In the genomic region with DNA sequence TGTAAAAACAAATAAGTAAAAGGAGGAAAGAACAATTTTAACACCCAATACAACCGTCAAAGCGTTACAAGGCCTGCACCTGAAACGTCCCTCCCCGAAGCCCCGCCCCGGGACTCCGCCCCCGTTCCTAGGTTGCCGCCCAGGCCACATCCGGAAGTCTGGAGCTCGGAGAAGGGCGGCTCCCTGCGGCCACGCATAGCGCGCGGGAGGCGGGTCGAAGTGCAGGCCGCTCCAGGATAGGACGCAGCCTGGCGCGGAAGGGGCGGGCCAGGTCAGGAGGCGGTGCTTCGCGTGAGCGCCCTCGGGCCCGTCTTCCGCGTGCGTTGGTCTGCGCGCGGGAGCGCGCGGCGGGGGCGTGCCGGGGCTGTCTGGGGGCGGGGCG, we compare ENCODE assay signal across 8 mouse cellular contexts. TPM values are rescaled to one million over a fixed set of nuclear protein-coding genes. Genes with fewer than 3 reads are reported as not detected.
DNase-seq lines count a peak whose midpoint lies in the region; ATAC-seq lines count a peak whose summit lies in the region.

No protein-coding gene starts in this region.

- peaks cover 44% of the 10 kb centered on the region for H3K79me2 ChIP-seq in macrophage (ENCODE audit: inconsistent target)

- H3K4me1 ChIP-seq in hindbrain, embryonic 16.5 days (ENCODE audit: control insufficient read depth, insufficient read depth, low read depth, low read length) = peaks cover 12% of the 10 kb centered on the region

- no peaks in the 10 kb centered on the region for H3K27me3 ChIP-seq in hindbrain, embryonic 16.5 days (replicated peaks; ENCODE audit: control insufficient read depth, insufficient read depth, low read length)

- peak overlapping the region; percentile 92 for H3K27ac ChIP-seq in hindbrain, embryonic 16.5 days (ENCODE audit: low read depth, low read length)
- no peak overlapping the region for H3K27ac ChIP-seq in macrophage

- peak; percentile 99 for ATAC-seq in hindbrain, embryonic 16.5 days

- peak overlapping the region; percentile 96 for H3K4me3 ChIP-seq in hindbrain, embryonic 16.5 days (ENCODE audit: low read length)
- peak overlapping the region; percentile 20 for H3K4me3 ChIP-seq in macrophage (ENCODE audit: inconsistent target)

- H3K4me2 ChIP-seq in hindbrain, embryonic 16.5 days (ENCODE audit: low read length) = peak overlapping the region; percentile 56

- H3K9me3 ChIP-seq in hindbrain, embryonic 16.5 days (ENCODE audit: control insufficient read depth, low read length) = no peaks in the 10 kb centered on the region

- H3K9ac ChIP-seq in hindbrain, embryonic 16.5 days (ENCODE audit: low read depth, low read length) = peak overlapping the region; percentile 98

- DNase-seq in WW6 (ENCODE audit: low read depth, low spot score) = peak; percentile 96
- peak; percentile 93 to 98 for DNase-seq in cerebellum, postnatal 4 days (ENCODE audit: low spot score in 2 of 2)
- peak; percentile 98 for DNase-seq in gastrocnemius, adult 18-20 months (ENCODE audit: low spot score)
- peak; percentile 95 to 98 for DNase-seq in left cerebral cortex, adult 18-20 months (ENCODE audit: low spot score in 2 of 2)
- peak; percentile 99 for DNase-seq in right cerebral cortex, adult 18-20 months
- peak; percentile 88 for DNase-seq in urinary bladder, postnatal 10 days (ENCODE audit: low spot score)

- WGBS in hindbrain, embryonic 16.5 days = 0% methylated on average over 25 of the region's 44 CpGs
- WGBS in macrophage (ENCODE audit: missing documents) = under 1% methylated on average over 37 of the region's 44 CpGs

- no peaks in the 10 kb centered on the region for H3K36me3 ChIP-seq in hindbrain, embryonic 16.5 days (ENCODE audit: control insufficient read depth, insufficient read depth, low read length)
- H3K36me3 ChIP-seq in macrophage (ENCODE audit: inconsistent target) = no peaks in the 10 kb centered on the region

RNA-seq across cellular contexts. Expression of gene Cbfa2t2, which starts 0.2 kb away (rescaled TPM):
- total RNA-seq in gastrocnemius, adult 18-20 months (2021) = 10 to 100 TPM; 14.8 to 19.4 TPM
- polyA plus RNA-seq in hindbrain, embryonic 16.5 days (2015; fragmentation: Nextera tagmentation; extraction: Ambion mirVana) = 39.8 and 50.9 TPM in 2 replicates
- 10 to 100 TPM; 46.1 to 57.0 TPM for total RNA-seq in left cerebral cortex, adult 18-20 months (2021)
- total RNA-seq in macrophage (2018; cell fraction: chromatin; rRNA removed) = 10 to 100 TPM in 25 of 26 experiments, 1 to 10 TPM in 1; 8.9 to 65.3 (median 44.3) TPM
- 10 to 100 TPM in 20 of 26 experiments, 1 to 10 TPM in 6; 6.7 to 14.5 (median 11.4) TPM for total RNA-seq in macrophage (2018; cell fraction: cytosol; rRNA removed)
- 10 to 100 TPM in 23 of 26 experiments, 1 to 10 TPM in 3; 6.0 to 38.0 (median 21.6) TPM for total RNA-seq in macrophage (2018; cell fraction: nucleus; rRNA removed)
- 8.0 to 9.7 TPM (median 9.0 TPM) in 3 replicates for polyA plus RNA-seq in macrophage (2018)

RNA-seq across cellular contexts. Expression of gene Snta1, which starts 28.2 kb away (rescaled TPM):
- 100 to 1,000 TPM; 180 to 200 TPM for total RNA-seq in gastrocnemius, adult 18-20 months (2021)
- 14.0 and 15.1 TPM in 2 replicates for polyA plus RNA-seq in hindbrain, embryonic 16.5 days (2015; fragmentation: Nextera tagmentation; extraction: Ambion mirVana)
- total RNA-seq in left cerebral cortex, adult 18-20 months (2021) = 10 to 100 TPM; 34.4 to 36.6 TPM
- 10 to 100 TPM in 2 of 26 experiments, 1 to 10 TPM in 17, under 1 TPM in 6, not detected in 1; 0.47 to 13.4 (median 4.1) TPM for total RNA-seq in macrophage (2018; cell fraction: chromatin; rRNA removed)
- total RNA-seq in macrophage (2018; cell fraction: cytosol; rRNA removed) = 10 to 100 TPM in 1 of 26 experiments, 1 to 10 TPM in 25; 3.3 to 10.4 (median 5.8) TPM
- total RNA-seq in macrophage (2018; cell fraction: nucleus; rRNA removed) = 10 to 100 TPM in 4 of 26 experiments, 1 to 10 TPM in 21, under 1 TPM in 1; 0.92 to 11.5 (median 3.1) TPM
- polyA plus RNA-seq in macrophage (2018) = 2.9 to 11.4 TPM (median 6.1 TPM) in 3 replicates

Comparison
In these comparisons a context has a peak if more than half of its experiments do, and no peak if none do; other contexts are left out.
1. RNA of gene Snta1, which starts 28.2 kb away (total RNA-seq): 180 to 200 TPM in gastrocnemius, adult 18-20 months; 34.4 to 36.6 TPM in left cerebral cortex, adult 18-20 months; every median in the first group is over 4 times any median in the second.
2. Peak in every context shown above with its lines, with median percentiles within 50 percentile points of each other: DNase-seq.